Mouse (Mus musculus): ENCODE data around the gene Gosr2.

Gene Gosr2

DNA sequence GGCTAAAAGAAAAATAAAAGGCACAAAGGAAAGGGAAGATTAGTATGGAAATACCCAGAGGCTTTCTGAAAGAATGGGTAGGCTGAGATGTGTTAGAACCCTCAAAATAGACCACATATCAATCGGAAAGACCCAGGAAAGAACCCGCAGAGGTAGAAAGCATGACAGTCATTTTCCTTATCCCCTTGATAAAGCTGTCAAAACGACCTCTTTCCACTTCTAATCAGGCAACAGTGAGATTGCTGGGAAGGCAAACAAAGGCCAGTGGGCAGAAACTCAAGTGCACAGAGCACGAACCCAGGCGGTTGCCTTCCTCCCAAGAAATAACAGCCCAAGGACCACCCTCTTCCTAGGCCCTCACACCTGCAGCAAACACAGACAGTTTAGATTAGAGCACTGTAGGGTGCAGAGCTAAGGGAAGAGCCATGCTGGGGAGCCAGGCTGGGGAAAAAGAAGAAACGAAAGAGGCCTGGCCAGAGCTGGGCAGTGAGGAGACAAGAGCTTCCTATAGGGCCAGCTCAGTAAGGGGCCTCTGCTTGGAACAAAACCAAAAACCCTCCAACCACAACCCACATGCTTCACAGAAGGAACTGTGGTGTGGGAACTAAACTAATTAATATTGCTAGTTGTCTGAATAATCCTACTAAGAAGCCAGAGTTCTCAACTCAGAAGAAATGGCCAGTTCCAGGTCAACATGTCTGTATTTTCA is 9.3 kb downstream of the Gosr2 start:
- no peak for DNase-seq

GRCm38 (mm10) chr11:103686706-103687105 is 11.0 kb downstream of the Gosr2 start:
- DNase-seq, result no peak

- DNase-seq, result peak; percentile 50
These were observed 12.4 kb downstream of the Gosr2 start for GRCm38 (mm10) chr11:103685261-103685736.

GRCm38 (mm10) chr11:103683667-103684334 is 13.9 kb downstream of the Gosr2 start:
- DNase-seq, result no peak

- peak; percentile 45 for DNase-seq
These were observed 20.7 kb downstream of the Gosr2 start for GRCm38 (mm10) chr11:103677042-103677441.

DNA sequence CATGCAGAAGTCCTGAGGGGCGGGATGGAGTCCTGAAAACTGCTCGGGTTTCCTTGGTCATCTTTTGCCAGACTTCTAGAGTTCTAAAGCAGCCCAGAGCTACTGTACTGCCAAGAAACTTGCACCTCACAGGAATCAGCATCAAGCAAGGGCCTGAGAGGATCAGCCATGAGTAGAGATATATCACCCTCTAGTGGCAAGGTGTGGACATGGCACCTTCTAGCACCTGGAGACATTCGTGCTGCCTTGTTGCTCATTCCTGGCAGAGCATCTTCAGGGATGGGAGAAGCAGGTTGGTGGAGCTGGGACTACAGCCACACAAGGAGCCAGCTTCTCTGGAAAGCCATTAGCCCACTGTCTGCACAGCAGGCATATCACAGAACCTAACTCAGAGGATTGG is 22.1 kb downstream of the Gosr2 start:
- peak; percentile 86 for DNase-seq

GRCm38 (mm10) chr11:103666907-103667426 is 30.7 kb downstream of the Gosr2 start:
- no peak for DNase-seq

DNA sequence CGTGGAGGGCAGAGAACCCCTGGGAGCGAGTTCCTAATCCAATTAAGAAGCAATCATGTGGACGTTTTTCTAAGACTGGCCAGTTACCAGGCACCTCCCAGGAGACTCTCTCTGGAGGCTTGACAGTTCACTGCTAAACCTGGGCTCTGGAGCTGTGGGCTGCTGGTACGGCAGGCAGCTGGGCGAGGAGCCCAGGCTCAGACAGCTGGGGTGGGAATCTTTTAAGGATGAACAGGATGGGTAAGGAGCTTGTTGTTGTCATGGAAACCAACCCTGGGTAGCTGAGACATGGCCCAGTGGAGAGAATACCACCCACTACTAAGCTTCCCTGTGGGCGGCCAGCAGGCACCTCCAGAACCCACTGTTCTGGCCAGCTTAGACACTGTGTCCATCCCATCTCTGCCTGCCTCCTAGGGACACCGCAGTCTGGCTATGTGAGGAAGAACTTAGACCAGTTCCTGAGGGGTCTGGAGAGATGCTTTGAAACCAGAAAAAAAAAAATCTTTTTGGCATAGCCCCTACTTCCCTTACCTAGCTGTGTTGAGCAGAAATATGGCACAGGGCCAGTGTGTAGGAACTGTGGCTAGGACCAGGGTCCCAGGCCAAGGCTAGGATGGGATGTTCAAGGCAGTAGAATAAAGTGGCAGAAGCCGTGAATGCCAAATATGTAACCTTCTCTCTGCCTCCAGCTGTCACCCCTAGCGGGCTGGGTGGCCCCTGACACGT is 31.4 kb downstream of the Gosr2 start:
- peak; percentile 96 for DNase-seq

GRCm38 (mm10) chr11:103665695-103666094 is 32.0 kb downstream of the Gosr2 start:
- peak; percentile 34 for DNase-seq

DNA sequence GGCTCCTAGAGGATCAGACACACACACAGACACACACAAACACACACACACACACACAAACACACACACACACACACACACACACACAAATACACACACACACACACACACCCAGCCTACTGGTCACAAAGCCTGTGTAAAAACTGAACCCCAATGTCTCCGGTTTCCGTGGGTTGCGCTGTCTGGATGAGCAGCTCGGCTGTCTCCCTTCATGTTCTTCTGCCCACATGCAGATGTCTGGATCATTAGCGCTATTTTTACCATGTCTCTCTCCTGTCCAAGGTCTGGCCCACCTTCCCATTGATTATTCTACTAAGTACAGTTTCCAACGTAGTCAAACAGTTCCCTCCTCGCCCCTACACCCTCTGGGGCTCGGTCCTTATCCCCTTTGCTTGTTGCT is 34.6 kb downstream of the Gosr2 start:
- DNase-seq, result no peak

DNA sequence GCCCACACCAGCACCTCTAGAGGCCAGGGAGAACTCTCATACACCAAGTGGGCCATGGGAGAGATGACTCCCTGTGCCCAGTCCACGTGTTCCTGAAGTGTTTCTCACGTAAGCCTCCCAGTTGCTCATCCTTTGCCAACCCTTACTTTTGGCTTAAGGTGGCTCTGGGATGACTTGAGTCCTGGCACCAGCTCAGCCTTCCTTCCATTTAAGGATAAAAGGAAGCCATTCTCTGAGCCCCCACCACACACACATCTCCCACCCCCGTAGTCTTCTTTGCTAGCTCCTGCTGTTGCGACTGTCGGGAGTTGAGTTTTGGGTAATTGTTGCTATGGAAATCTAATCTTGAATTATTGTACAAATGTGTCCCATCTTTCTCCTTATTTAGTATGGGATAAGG is 35.2 kb downstream of the Gosr2 start:
- peak; percentile 90 for DNase-seq

GRCm38 (mm10) chr11:103661863-103662262 is 35.8 kb downstream of the Gosr2 start:
- peak; percentile 80 for DNase-seq

- DNase-seq, result no peak
These were observed 39.5 kb downstream of the Gosr2 start for GRCm38 (mm10) chr11:103658189-103658588.

- DNase-seq, result no peak
These were observed 41.2 kb downstream of the Gosr2 start for GRCm38 (mm10) chr11:103656520-103656919.

DNA sequence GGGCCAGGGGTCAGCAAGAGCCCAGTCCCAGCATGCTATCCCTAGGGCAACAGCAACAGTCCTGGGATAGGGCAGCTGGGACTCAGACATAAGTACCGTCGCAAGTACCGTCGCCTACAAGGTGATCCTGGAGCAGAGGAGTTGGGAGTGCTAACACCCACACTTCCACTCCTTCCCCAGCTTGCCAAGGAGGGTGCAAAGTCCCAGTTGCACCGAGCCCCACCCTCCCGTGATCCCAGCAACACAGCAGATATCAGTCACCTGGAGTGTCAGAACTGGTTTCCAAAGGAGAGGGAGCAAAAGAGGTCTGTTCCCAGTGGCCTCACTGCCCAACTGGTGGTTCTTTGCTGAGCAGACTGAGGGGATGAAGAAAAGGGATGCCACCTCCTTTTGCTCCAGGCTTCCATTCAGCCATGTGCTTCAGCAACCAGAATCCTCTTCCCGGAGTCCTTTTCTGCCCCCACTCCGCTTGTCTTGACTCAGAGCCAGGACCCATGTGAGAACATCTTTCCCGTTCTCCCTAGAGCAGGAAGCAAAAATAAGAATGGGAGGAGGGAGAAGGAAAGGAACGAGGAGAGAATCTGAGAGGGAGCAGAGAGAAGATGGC is 44.2 kb downstream of the Gosr2 start:
- DNase-seq, result peak; percentile 87

DNA sequence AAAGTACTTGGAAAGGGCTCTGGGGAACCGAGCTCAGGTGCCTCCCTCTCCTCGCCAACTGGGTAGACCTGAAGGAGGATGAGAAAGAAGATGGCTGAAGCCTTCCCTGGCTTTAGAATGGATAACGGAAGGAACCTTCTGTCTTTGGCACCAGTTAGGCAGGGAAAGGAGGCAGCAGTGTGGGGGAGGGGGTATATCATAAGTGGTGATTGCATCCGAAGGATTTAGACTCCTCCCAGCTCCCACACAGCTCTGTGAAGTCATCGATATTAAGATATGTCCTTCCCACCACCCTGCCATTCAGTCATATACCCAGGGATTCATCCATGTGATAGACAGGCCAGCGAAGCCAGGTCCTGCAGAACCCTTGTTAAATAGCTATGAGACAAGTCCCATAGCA is 46.3 kb downstream of the Gosr2 start:
- DNase-seq, result peak; percentile 71

DNA sequence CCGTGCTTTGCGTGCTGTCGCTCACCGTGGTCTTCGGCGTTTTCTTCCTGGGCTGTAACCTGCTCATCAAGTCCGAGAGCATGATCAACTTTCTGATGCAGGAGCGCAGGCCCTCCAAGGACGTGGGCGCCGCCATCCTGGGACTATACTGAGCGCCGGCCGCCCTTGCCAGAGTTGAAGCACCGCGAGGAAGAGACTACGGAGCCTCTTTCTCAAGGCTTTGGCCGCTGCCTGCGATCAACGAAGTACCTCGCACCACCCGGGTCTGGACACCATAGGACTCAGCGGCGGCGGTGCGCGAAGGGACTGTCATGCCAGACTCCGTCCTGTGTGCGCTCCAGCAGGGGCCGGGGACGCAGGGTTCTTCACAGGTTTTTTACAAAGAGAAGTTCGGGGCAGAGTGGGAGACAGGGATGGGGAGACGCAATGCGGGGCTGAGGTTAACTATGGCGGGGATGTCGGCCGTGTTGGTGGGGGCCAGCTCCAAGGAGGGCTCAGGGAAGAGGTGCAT is 47.7 kb downstream of the Gosr2 start:
- no peak for DNase-seq

GRCm38 (mm10) chr11:103649301-103649982 is 48.3 kb downstream of the Gosr2 start, which contains the start of gene Rprml:
TSS of gene Rprml (plus strand) at chr11:103649570.
- peak; percentile 93 for DNase-seq

- DNase-seq, result peak; percentile 40
These were observed 49.0 kb downstream of the Gosr2 start for GRCm38 (mm10) chr11:103648656-103649055.

DNA sequence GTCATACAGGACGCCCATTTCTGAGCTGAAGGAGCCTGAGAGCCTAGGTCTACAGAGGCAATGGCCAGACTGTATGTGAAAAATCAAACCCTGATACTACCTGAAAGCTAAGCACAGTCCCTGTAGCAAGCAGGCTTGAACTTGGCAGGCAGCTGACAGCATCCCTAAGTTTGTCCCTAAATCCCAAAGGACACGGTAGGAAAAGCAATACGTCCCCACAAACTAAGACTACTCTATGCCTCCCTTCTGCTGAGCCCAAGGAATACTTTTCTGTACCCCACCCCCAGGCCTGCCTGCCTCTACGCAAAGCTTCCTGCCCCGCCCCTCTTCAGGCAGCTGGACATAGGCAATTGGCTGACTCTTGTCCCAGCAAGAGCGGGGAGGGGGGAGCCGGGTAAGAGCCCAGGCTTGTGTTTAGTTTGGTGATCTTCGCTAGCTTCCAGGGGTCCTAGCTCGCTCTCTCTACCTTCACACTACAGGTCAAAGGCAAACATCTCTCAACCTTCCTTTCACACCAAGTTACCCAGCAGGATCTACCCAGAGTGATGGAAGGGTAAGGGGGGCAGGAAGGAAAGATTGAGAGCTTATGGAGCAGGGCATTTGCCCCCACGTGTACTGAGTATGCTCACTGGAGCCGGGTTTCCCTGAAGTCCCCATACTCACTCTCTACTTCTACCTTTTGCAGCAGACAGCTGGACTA is 49.6 kb downstream of the Gosr2 start:
- no peak for DNase-seq

- DNase-seq, result no peak
These were observed 51.4 kb downstream of the Gosr2 start for GRCm38 (mm10) chr11:103646301-103646700.
